Mouse (Mus musculus) hindlimb bud, embryonic 11.5 days (tissue): ENCODE results near the gene Zfp345.
"Not testable (repeated sequence)": the region's sequence is repeated elsewhere in the genome, so short reads cannot be mapped to it uniquely, and the experiment has no call there.

Experiments
- DNase-seq: peaks from one replicate; pipeline ENCODE4 v3.0.0-alpha.2; 2012; ENCODE audit warnings: low read depth, low spot score; ENCODE audit errors: extremely low spot score

Zfp345 gene

DNA sequence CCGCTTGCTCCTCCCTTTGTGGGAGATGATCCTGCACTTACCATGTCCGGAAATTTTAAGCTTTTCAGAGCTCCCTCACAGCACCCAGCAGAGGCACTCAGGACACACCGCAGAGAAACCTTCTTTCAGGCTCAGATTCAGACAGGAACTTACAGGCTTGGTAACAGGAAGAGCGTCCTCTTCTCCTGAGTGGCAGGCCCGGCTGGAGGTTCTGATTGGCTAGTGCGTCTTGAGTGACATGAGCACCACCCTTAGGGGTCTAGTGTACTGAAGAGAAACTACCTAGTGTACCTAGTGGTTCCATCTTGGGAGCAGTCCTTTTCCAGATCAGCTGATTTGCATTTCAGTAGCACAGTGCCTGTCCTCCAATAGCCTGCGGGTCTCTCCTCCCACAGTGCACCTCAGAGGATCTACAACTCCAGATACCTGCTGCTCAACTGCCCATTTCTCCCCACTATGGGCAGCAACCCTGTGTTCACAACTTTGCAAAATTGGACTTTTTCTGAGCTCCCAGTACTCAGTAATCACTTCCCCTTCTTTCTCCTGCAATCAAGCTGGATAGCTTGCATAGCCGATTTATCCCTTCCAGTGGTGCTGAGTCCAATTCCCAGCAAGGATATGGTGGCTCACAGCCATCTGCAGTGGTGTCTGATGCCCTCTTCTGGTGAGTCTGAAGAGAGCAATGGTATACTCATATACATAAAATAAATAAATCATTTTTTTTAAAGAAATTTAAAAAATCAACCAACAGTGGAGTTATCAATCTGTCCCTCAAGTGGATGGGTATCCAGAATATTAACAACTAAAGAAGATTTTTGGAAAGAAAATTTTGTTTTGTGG lies at the start of gene Zfp345:
TSS of gene Zfp345 (minus strand) at position 153 of the 840 bp plus-strand sequence.
- not testable (repeated sequence) for DNase-seq

DNA sequence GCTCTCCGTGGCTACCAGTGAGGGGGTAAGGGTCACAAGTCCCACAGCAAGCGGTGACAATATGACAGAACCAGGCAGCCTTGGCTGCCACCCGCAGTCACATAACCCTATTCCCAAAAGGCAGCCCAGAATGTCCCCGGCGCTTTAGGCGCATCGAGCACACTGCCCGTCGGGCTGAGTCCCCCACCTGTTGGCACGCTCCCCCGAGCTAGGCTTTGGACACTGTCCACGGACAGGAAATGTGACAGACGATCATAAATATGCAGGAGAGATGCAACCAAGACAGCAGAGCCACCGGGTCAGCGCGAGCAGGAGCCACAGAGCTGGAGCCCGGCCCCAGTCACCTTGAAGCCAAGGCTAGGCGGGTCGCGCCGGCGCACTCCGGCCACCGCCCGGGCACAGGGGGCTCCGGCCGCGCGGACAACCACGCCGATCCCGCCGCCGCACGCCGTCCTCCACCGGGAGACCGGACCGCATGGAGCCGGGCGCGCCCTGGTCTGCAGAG lies 40.9 kb upstream of the Zfp345 start:
- DNase-seq, result no peak

- DNase-seq, result no peak
Measured at GRCm38 (mm10) chr2:150512837-150513236, 27.9 kb upstream of the Zfp345 start.

DNA sequence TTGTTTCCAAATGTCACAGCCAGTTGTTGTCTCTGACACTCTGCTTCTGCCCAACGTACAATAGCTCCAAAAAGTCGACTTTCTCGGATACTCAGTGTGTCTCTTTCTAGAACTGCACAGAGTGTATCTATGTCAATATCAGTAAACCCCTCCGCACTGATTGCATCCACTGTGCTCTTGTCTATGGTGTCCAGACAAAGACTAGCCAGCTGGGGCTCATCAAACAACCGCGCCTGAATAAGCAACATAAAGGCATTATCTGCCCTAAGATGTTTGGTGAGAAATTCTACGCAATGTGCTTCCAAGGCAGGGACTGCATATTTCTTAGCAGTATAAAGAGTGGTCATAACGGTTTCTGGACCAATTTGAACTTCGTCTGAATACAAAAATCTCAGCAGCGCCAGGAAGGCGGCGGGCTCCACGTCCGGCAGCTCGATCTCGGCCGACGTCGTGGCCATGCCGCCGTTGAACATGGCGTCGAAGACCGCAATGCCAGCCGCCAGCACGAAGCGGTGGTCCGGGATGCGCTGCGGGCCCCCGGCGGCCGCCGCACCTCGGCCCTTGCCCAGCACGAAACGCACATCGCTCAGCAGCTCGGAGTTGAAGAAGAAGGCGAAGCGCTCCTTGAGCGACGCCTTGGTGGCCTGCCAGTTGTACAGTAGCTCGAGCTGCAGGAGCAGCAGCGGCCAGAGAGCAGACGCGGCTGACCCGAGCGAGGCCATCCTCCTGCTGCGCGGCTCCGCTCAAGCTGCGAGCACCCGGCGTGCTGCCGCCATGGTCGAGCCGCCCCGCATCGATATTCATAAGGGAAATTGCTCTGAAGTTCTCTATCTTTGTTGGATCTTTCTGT lies 15.5 kb upstream of the Zfp345 start:
- not testable (repeated sequence) for DNase-seq

- no peak for DNase-seq
Measured at GRCm38 (mm10) chr2:150493031-150493430, 8.1 kb upstream of the Zfp345 start.

- not testable (repeated sequence) for DNase-seq
Measured at GRCm38 (mm10) chr2:150451180-150451919, 33.5 kb downstream of the Zfp345 start, which contains the start of gene Zfp442. Zfp442 (minus strand) TSS chr2:150451486.

- DNase-seq, result not testable (repeated sequence)
Measured at GRCm38 (mm10) chr2:150439084-150439483, 45.8 kb downstream of the Zfp345 start.
